Mouse (Mus musculus): ENCODE measurements at regions not wholly inside any gene's neighbourhood (a gene's known extent, or its start where the extent isn't known, plus 50 kb on each side); places are given as distances from the start of the nearest gene placed in this dataset.

- Histone ChIP-seq H3K4me1 (ENCODE audit: control insufficient read depth, insufficient read depth, low read length) (no peaks in the 10 kb centered on the region), H3K27ac (ENCODE audit: insufficient read depth, low read depth, low read length) (no peak overlapping the region), H3K4me3 (ENCODE audit: insufficient read depth, low read length) (no peak overlapping the region)
- TF ChIP-seq POLR2A (IDR thresholded peaks at IDR 0.05; ENCODE audit: borderline replicate concordance, low read depth, low read length), result no peak
- TF ChIP-seq CTCF (IDR thresholded peaks at IDR 0.05; ENCODE audit: low read depth, low read length), result no peak
These were observed 161.5 kb downstream of the Ajap1 start for GRCm38 (mm10) chr4:153321085-153321484.

- TF ChIP-seq CTCF (IDR thresholded peaks at IDR 0.05; ENCODE audit: low read depth, low read length) (no peak), POLR2A (IDR thresholded peaks at IDR 0.05; ENCODE audit: borderline replicate concordance, low read depth, low read length) (no peak)
- Histone ChIP-seq H3K4me1 (ENCODE audit: control insufficient read depth, insufficient read depth, low read length) (no peaks in the 10 kb centered on the region), H3K4me3 (ENCODE audit: insufficient read depth, low read length) (no peak overlapping the region), H3K27ac (ENCODE audit: insufficient read depth, low read depth, low read length) (no peak overlapping the region)
These were observed 162.0 kb downstream of the Ajap1 start for GRCm38 (mm10) chr4:153320602-153321001.

- TF ChIP-seq POLR2A (IDR thresholded peaks at IDR 0.05; ENCODE audit: borderline replicate concordance, low read depth, low read length) (no peak), CTCF (IDR thresholded peaks at IDR 0.05; ENCODE audit: low read depth, low read length) (no peak)
- Histone ChIP-seq H3K4me1 (ENCODE audit: control insufficient read depth, insufficient read depth, low read length) (no peaks in the 10 kb centered on the region), H3K27ac (ENCODE audit: insufficient read depth, low read depth, low read length) (no peak overlapping the region), H3K4me3 (ENCODE audit: insufficient read depth, low read length) (no peak overlapping the region)
These were observed 165.5 kb downstream of the Ajap1 start for GRCm38 (mm10) chr4:153316964-153317724.

GRCm38 (mm10) chr4:153316519-153316918, 166.1 kb downstream of the Ajap1 start:
- Histone ChIP-seq H3K4me1 (ENCODE audit: control insufficient read depth, insufficient read depth, low read length) (no peaks in the 10 kb centered on the region), H3K27ac (ENCODE audit: insufficient read depth, low read depth, low read length) (no peak overlapping the region), H3K4me3 (ENCODE audit: insufficient read depth, low read length) (no peak overlapping the region)
- TF ChIP-seq POLR2A (IDR thresholded peaks at IDR 0.05; ENCODE audit: borderline replicate concordance, low read depth, low read length), result no peak
- TF ChIP-seq CTCF (IDR thresholded peaks at IDR 0.05; ENCODE audit: low read depth, low read length), result no peak

- no peak for TF ChIP-seq POLR2A (IDR thresholded peaks at IDR 0.05; ENCODE audit: borderline replicate concordance, low read depth, low read length)
- TF ChIP-seq CTCF (IDR thresholded peaks at IDR 0.05; ENCODE audit: low read depth, low read length), result no peak
- H3K4me1 ChIP-seq (ENCODE audit: control insufficient read depth, insufficient read depth, low read length), result no peaks in the 10 kb centered on the region
- H3K4me3 ChIP-seq (ENCODE audit: insufficient read depth, low read length), result no peak overlapping the region
- no peak overlapping the region for H3K27ac ChIP-seq (ENCODE audit: insufficient read depth, low read depth, low read length)
These were observed 168.7 kb downstream of the Ajap1 start for GRCm38 (mm10) chr4:153313961-153314360.

- Histone ChIP-seq H3K4me3 (ENCODE audit: insufficient read depth, low read length) (no peak overlapping the region), H3K27ac (ENCODE audit: insufficient read depth, low read depth, low read length) (no peak overlapping the region), H3K4me1 (ENCODE audit: control insufficient read depth, insufficient read depth, low read length) (no peaks in the 10 kb centered on the region)
- TF ChIP-seq POLR2A (IDR thresholded peaks at IDR 0.05; ENCODE audit: borderline replicate concordance, low read depth, low read length) (no peak), CTCF (IDR thresholded peaks at IDR 0.05; ENCODE audit: low read depth, low read length) (no peak)
These were observed 171.0 kb downstream of the Ajap1 start for GRCm38 (mm10) chr4:153311574-153311973.

GRCm38 (mm10) chr4:153310641-153311040, 172.0 kb downstream of the Ajap1 start:
- Histone ChIP-seq H3K4me1 (ENCODE audit: control insufficient read depth, insufficient read depth, low read length) (no peaks in the 10 kb centered on the region), H3K4me3 (ENCODE audit: insufficient read depth, low read length) (no peak overlapping the region)
- TF ChIP-seq CTCF (IDR thresholded peaks at IDR 0.05; ENCODE audit: low read depth, low read length) (no peak), POLR2A (IDR thresholded peaks at IDR 0.05; ENCODE audit: borderline replicate concordance, low read depth, low read length) (no peak)

GRCm38 (mm10) chr4:153303521-153303920, 179.1 kb downstream of the Ajap1 start:
- H3K4me1 ChIP-seq (ENCODE audit: control insufficient read depth, insufficient read depth, low read length), result no peaks in the 10 kb centered on the region
- no peak overlapping the region for H3K4me3 ChIP-seq (ENCODE audit: insufficient read depth, low read length)
- H3K27ac ChIP-seq (ENCODE audit: insufficient read depth, low read depth, low read length), result no peak overlapping the region
- TF ChIP-seq CTCF (IDR thresholded peaks at IDR 0.05; ENCODE audit: low read depth, low read length), result no peak
- TF ChIP-seq POLR2A (IDR thresholded peaks at IDR 0.05; ENCODE audit: borderline replicate concordance, low read depth, low read length), result no peak

More at GRCm38 (mm10) chr4:153310641-153311040, 172.0 kb downstream of the Ajap1 start:
- no peak overlapping the region for H3K27ac ChIP-seq (ENCODE audit: insufficient read depth, low read depth, low read length)

- TF ChIP-seq POLR2A (IDR thresholded peaks at IDR 0.05; ENCODE audit: borderline replicate concordance, low read depth, low read length), result no peak
- TF ChIP-seq CTCF (IDR thresholded peaks at IDR 0.05; ENCODE audit: low read depth, low read length), result no peak
- Histone ChIP-seq H3K4me3 (ENCODE audit: insufficient read depth, low read length) (no peak overlapping the region), H3K27ac (ENCODE audit: insufficient read depth, low read depth, low read length) (no peak overlapping the region), H3K4me1 (ENCODE audit: control insufficient read depth, insufficient read depth, low read length) (no peaks in the 10 kb centered on the region)
These were observed 179.8 kb downstream of the Ajap1 start for GRCm38 (mm10) chr4:153302855-153303254.

GRCm38 (mm10) chr4:153298277-153298676, 184.3 kb downstream of the Ajap1 start:
- Histone ChIP-seq H3K27ac (ENCODE audit: insufficient read depth, low read depth, low read length) (no peak overlapping the region), H3K4me1 (ENCODE audit: control insufficient read depth, insufficient read depth, low read length) (no peaks in the 10 kb centered on the region), H3K4me3 (ENCODE audit: insufficient read depth, low read length) (no peak overlapping the region)
- TF ChIP-seq CTCF (IDR thresholded peaks at IDR 0.05; ENCODE audit: low read depth, low read length) (no peak), POLR2A (IDR thresholded peaks at IDR 0.05; ENCODE audit: borderline replicate concordance, low read depth, low read length) (no peak)
